Mouse (Mus musculus) kidney, postnatal 0 days (tissue): ENCODE data around the gene Cpt1a. TPM values are rescaled to one million over a fixed set of nuclear protein-coding genes. Genes with fewer than 3 reads are reported as not detected.

Experiments used
- ATAC-seq: fragments of 200-750 bp; cut with Nextera tagmentation; replicated peaks from 2 replicates; pipeline ENCODE4 v1.8.0; 2017; ENCODE audit warnings: low read depth, moderate number of reproducible peaks, moderate TSS enrichment, moderate library complexity; ENCODE audit not compliant: low FRiP score
- DNase-seq: peaks from one replicate; pipeline ENCODE4 v3.0.0-alpha.2; 2016; ENCODE audit warnings: low spot score
- H3K27ac ChIP-seq: fragments of 300-500 bp; sonication (generic); 2 replicates; pipeline ENCODE4 v1.5.1; 2014; ENCODE audit warnings: mild to moderate bottlenecking
- H3K27me3 ChIP-seq: fragments of 300-500 bp; sonication (generic); 2 replicates; pipeline ENCODE4 v1.6.1; 2014; ENCODE audit warnings: low read length, mixed read lengths; ENCODE audit not compliant: insufficient read depth
- H3K36me3 ChIP-seq: fragments of 300-500 bp; sonication (generic); 2 replicates; pipeline ENCODE4 v1.6.1; 2014; ENCODE audit warnings: low read length, mixed read lengths; ENCODE audit not compliant: insufficient read depth
- H3K4me1 ChIP-seq: fragments of 300-500 bp; sonication (generic); replicated peaks from 2 replicates; pipeline ENCODE4 v1.6.1; 2014; ENCODE audit warnings: antibody characterized with exemption, low read length, mixed read lengths; ENCODE audit not compliant: insufficient read depth
- H3K4me2 ChIP-seq: fragments of 300-500 bp; sonication (generic); 2 replicates; pipeline ENCODE4 v1.6.1; 2014; ENCODE audit warnings: mild to moderate bottlenecking, low read length, moderate library complexity, mixed read lengths
- H3K4me3 ChIP-seq: fragments of 300-500 bp; sonication (generic); replicated peaks from 2 replicates; pipeline ENCODE4 v1.5.1; 2014; ENCODE audit warnings: low read depth, low read length
- H3K9ac ChIP-seq: fragments of 300-500 bp; sonication (generic); 2 replicates; pipeline ENCODE4 v1.6.1; 2014; ENCODE audit warnings: low read depth, low read length
- H3K9me3 ChIP-seq: fragments of 300-500 bp; sonication (generic); replicated peaks from 2 replicates; pipeline ENCODE4 v1.6.1; 2016; ENCODE audit warnings: low read length, inconsistent platforms, mixed read lengths
- CTCF ChIP-seq: IDR thresholded peaks from 2 replicates; pipeline ENCODE4 v1.5.1; 2016; ENCODE audit warnings: antibody characterized with exemption, low read depth, mild to moderate bottlenecking, moderate library complexity
- WGBS: fragments of 180-500 bp; shearing (Covaris S2); extraction: QIAGEN DNeasy Blood & Tissue Kit; methylation state at CpG from one replicate; pipeline ENCODE4 v1.1.7; 2014; 5-methylcytosine and 5-hydroxymethylcytosine counted together
- polyA plus RNA-seq: library from polyadenylated mRNA; unstranded; fragments of >200 nt; fragmentation: Nextera tagmentation; extraction: Ambion mirVana; gene quantifications from 2 replicates; pipeline ENCODE4 v1.2.1, GENCODE M21; 2015

The Cpt1a gene
- polyA plus RNA-seq, 1 experiment from 2014 or later = 70.8 TPM

- Histone ChIP-seq H3K27ac (no peak overlapping the region), H3K9me3 (no peaks in the 10 kb centered on the region), H3K4me1 (no peaks in the 10 kb centered on the region), H3K27me3 (no peaks in the 10 kb centered on the region), H3K4me3 (no peak overlapping the region), H3K4me2 (no peak overlapping the region), H3K9ac (no peak overlapping the region), H3K36me3 (no peaks in the 10 kb centered on the region)
- DNase-seq (no peak), ATAC-seq (no peak)
- no peak for TF ChIP-seq CTCF
- WGBS = 74% methylated on average over 2 of the region's 2 CpGs
These were observed 102.1 kb downstream of the Cpt1a start for GRCm38 (mm10) chr19:3424214-3424613.

DNA sequence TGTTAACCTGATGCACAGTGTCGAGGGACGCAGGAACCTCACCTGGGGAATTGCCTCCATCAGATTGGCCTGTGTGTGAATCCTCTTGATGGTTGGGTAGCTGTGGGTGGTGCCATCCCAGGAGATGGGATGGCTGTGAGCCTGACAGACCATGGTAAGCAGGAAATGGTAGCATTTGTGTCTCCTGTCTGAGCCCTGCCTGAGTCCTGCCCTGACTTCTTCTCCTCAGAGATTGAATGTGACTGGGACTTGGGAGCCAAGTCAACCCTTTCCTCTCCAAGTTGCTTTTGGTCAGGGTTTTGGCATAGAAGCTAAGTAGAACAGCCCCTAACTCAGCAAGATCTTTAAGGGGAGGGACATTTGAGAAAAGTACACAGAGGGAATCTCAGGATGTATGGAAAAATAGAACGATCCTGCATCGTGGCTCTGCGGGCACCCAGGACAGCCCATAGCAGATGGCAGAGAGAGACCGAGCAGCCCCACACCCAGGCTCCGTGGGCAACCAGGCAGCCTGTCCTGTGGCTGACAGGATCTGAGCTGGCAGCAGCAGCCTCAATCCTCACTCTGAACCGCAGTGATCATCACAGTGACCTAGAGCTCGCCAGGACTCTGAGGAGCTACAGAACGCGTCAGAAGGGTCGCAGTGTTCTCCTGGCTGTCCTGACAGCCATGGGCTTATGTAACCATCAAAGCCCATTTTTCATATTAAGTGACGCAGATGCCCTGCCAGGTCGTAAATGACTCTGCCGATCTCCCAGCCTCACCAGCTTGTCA lies 106.1 kb downstream of the Cpt1a start:
- Histone ChIP-seq H3K36me3 (no peaks in the 10 kb centered on the region), H3K27me3 (no peaks in the 10 kb centered on the region), H3K9ac (no peak overlapping the region), H3K4me2 (no peak overlapping the region), H3K4me1 (no peaks in the 10 kb centered on the region), H3K4me3 (no peak overlapping the region), H3K9me3 (no peaks in the 10 kb centered on the region), H3K27ac (no peak overlapping the region)
- TF ChIP-seq CTCF = no peak
- DNase-seq = no peak
- WGBS = 78% methylated on average over 15 of the region's 15 CpGs
- no peak for ATAC-seq

- no peak for ATAC-seq
- H3K9ac ChIP-seq = no peak overlapping the region
- 62% methylated on average over 7 of the region's 7 CpGs for WGBS
These were observed 107.2 kb downstream of the Cpt1a start for GRCm38 (mm10) chr19:3429156-3429816.

GRCm38 (mm10) chr19:3431066-3431465 lies 108.9 kb downstream of the Cpt1a start:
- H3K27ac ChIP-seq = no peak overlapping the region
- no peak for ATAC-seq
- no peak overlapping the region for H3K4me2 ChIP-seq
- H3K36me3 ChIP-seq = no peaks in the 10 kb centered on the region
- no peak for TF ChIP-seq CTCF
- no peak overlapping the region for H3K9ac ChIP-seq
- no peak for DNase-seq
- H3K4me3 ChIP-seq = no peak overlapping the region
- H3K27me3 ChIP-seq = no peaks in the 10 kb centered on the region
- H3K9me3 ChIP-seq = no peaks in the 10 kb centered on the region
- 61% methylated on average over 7 of the region's 7 CpGs for WGBS
- no peaks in the 10 kb centered on the region for H3K4me1 ChIP-seq

More at GRCm38 (mm10) chr19:3429156-3429816, 107.2 kb downstream of the Cpt1a start:
- DNase-seq = no peak
- no peak overlapping the region for H3K4me2 ChIP-seq
- H3K36me3 ChIP-seq = no peaks in the 10 kb centered on the region
- H3K27ac ChIP-seq = no peak overlapping the region
- TF ChIP-seq CTCF = no peak
- no peaks in the 10 kb centered on the region for H3K4me1 ChIP-seq
- H3K27me3 ChIP-seq = no peaks in the 10 kb centered on the region
- H3K4me3 ChIP-seq = no peak overlapping the region
- H3K9me3 ChIP-seq = no peaks in the 10 kb centered on the region

GRCm38 (mm10) chr19:3431969-3432368 lies 109.8 kb downstream of the Cpt1a start:
- Histone ChIP-seq H3K9ac (no peak overlapping the region), H3K4me1 (no peaks in the 10 kb centered on the region), H3K4me2 (no peak overlapping the region), H3K4me3 (no peak overlapping the region), H3K27me3 (no peaks in the 10 kb centered on the region), H3K9me3 (no peaks in the 10 kb centered on the region), H3K36me3 (no peaks in the 10 kb centered on the region), H3K27ac (no peak overlapping the region)
- TF ChIP-seq CTCF = no peak
- 93% methylated on average over 2 of the region's 2 CpGs for WGBS
- no peak for DNase-seq
- ATAC-seq = no peak

DNA sequence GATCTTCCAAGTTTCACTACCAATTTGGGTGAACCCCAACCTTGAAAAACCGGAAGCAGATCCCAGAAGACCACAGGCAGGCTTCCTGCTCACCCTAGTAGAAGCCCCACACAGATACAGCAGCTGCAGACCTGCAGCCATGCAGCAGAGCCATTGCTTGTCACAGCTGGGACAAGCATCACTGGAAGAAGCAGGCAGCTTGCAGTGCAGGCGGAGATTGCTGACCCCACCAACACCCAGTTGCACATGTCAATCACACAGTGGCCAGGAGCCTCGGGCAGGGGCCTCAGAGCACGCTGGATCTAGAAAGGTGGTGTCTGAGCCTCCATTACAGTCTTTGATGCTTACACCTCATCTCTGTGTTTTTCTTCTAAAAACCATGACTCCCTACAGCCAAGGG lies 112.0 kb downstream of the Cpt1a start:
- Histone ChIP-seq H3K4me3 (no peak overlapping the region), H3K36me3 (no peaks in the 10 kb centered on the region), H3K9me3 (no peaks in the 10 kb centered on the region), H3K4me2 (no peak overlapping the region), H3K27me3 (no peaks in the 10 kb centered on the region), H3K9ac (no peak overlapping the region), H3K4me1 (no peaks in the 10 kb centered on the region), H3K27ac (no peak overlapping the region)
- TF ChIP-seq CTCF = no peak
- no peak for ATAC-seq
- 28% methylated on average over 4 of the region's 4 CpGs for WGBS
- DNase-seq = no peak
